Mouse (Mus musculus): ENCODE data around the gene Eef1akmt2. TPM values are rescaled to one million over a fixed set of nuclear protein-coding genes. Genes with fewer than 3 reads are reported as not detected.
A peak's percentile ranks its signal among the peaks of the same experiment; 100 is the strongest.

The Eef1akmt2 gene
- total RNA-seq, 2 experiments from 2014 or later, result 9.7 to 12.1 TPM

DNA sequence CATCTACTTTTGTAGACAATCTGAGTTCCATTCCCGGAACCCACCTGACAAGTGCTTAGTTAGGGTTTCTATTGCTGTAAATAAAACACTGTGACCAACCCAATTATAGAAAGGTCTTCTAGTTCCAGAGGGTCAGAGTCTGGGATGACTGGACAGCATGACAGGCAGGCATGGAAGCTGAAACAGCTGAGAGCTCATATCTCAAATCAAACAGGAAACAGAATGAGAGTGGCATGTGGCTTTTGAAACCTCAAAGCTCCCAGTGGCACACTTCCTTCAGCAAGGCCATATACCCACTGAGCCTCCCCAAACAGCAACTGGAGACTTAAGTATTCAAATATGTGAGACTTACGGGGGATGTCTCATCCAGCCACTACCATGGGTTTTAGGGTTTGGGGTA, 20.6 kb upstream of the Eef1akmt2 start:
- no peak for DNase-seq

DNA sequence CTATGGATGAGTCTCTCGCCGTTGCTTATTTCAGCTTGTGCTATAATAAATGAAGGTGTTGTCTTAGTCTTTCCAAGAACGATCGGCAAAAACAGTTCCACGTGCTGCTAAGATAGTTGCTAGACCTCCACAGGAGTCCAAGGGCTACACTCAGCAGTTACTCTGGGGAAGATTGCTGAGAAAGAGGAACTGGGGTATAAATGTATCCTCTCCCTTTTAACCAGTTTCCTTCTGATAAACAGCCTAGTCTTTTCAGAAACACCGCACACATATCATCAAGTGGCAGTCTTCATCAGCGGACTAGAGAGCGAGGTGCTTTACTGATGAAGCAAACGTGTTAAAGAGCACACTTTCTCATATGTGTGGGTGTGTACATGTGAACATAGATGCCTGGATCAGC, 13.8 kb upstream of the Eef1akmt2 start:
- no peak for DNase-seq

GRCm38 (mm10) chr7:132859042-132859958, 6.8 kb upstream of the Eef1akmt2 start, which contains the start of gene Abraxas2:
Gene Abraxas2, plus strand, starts transcription at chr7:132859225.
- peak; percentile 84 for DNase-seq

- no peak for DNase-seq
These were observed 5.7 kb upstream of the Eef1akmt2 start for GRCm38 (mm10) chr7:132858043-132858608.

GRCm38 (mm10) chr7:132856083-132856482, 3.6 kb upstream of the Eef1akmt2 start:
- DNase-seq, result no peak

- no peak for DNase-seq
These were observed 1.5 kb upstream of the Eef1akmt2 start for GRCm38 (mm10) chr7:132853946-132854345.

DNA sequence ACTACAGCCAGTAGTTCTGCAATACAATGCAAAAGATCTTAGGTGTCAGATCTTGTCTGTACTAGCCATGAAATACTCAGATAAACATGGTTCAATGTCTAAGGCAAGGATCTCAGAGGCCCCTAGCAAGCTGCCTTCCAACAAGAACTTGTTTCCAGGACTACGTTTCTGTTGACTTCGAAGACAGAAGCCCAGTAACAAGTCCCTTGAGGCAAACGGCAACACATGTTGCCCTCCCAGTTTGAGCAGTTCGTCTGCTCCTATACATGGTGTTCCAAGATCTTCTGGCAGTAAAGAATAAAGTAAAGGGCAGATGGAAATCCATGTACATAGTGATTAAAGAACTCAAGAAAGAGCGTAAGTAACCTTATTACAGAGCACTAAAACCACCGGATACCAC, 888 bp upstream of the Eef1akmt2 start:
- no peak for DNase-seq

DNA sequence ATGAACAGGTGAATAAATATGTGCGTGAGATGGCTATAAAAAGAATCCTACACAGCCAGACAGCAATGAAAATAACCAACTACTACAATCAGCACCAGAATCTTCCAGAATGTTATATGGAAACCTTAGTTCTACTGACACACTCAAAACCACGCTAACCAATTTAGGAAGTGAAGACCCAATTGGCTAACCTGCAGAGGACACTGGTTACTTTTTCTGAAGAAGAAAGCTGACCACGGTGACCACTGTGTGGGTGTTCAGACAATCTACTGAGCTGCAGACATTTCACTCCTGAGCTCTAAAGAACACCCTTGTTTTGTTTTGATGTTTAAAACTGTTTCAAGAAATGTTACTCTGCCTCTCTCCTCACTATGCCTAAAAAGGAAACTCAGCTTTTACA, 9.3 kb downstream of the Eef1akmt2 start:
- DNase-seq, result no peak

DNA sequence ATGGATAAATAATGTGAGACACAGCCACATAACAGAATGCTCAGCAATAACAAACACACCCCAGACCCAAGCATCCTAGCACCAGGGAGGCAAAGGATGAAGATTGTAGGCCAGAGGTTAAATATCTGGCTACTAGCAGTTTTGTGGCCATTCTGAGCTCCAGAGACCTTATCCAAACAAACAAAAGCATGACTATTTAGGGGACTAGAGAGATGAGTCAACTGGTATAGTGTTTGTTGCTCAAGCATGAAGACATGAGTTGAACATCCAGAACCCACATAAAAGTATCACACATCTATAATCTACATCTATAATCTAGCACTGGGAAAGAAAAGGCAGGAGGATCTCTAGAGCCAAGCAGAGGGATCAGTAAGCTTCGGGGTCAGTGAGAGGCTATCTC, 10.0 kb downstream of the Eef1akmt2 start:
- no peak for DNase-seq

DNA sequence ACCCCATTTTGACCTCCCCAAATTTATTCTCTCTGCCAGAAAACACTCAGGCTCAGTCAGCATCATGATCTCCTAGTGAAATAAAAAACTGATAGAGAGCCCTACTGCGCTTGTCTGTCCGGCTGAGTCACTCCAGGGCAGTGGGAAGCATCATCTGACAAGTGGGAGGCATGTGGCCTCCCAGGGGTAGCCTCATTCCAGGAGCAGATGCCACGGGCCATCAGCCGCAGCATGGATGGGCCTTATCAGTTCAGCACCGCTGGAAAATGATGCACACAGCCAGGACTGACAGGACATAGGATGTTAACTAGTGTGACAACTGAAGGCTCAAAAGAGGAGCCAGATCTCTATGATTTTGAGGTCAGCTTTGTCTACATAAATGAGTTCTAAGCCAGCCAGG, 11.2 kb downstream of the Eef1akmt2 start:
- DNase-seq, result no peak

GRCm38 (mm10) chr7:132830955-132831354, 21.5 kb downstream of the Eef1akmt2 start:
- no peak for DNase-seq

DNA sequence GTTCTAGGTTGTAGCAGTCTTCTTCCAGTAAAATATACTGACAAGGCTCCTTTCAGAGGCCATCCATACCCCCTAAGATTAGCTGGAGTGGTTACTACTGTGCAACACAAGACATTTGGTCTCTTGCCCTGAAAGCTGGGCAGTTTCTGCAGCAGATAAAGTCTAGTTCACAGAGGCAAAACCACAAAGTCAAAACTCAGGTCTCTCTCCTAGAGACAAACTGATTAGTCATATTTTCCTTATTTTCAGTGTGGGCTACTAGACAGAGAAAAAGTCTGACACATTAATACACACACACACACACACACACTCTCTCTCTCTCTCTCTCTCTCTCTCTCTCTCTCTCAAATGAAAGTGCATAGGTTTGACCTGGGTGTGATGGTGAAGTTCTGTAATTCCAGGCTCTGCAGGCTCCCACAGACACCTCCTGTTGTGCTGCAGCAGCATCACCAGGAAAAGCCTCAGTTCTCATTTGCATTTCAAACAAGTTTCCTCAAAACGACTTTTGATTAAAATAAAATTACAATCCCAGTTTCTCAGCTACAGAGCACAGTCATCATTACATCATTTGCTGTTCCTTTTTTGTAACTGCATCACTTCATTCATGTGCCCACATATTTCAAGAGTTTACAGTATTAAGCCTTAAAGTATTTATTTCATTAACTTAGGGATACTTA, 28.0 kb downstream of the Eef1akmt2 start:
- DNase-seq, result no peak

DNA sequence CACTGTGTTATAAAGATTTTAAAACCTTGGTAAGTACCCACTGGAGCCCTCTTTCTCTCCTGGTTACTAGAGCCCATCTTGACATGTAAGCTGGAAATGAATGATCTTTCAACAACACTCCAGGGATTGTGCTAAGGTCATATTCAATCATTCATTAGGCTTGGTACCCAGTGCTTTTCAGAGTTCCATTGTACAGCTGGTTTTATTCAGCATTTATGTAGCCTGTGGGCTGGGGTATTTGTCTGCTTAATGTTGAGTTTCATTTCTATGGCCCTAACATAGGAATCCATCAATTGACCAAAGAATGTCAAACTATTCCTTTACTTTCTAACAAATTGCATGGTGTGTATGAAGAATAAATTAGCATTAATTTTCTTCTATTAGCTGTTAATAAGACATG, 28.6 kb downstream of the Eef1akmt2 start:
- DNase-seq, result no peak

- DNase-seq, result no peak
These were observed 31.8 kb downstream of the Eef1akmt2 start for GRCm38 (mm10) chr7:132820692-132821091.

- no peak for DNase-seq
These were observed 35.4 kb downstream of the Eef1akmt2 start for GRCm38 (mm10) chr7:132817056-132817455.

GRCm38 (mm10) chr7:132816528-132816927, 35.9 kb downstream of the Eef1akmt2 start:
- DNase-seq, result no peak

- no peak for DNase-seq
These were observed 37.4 kb downstream of the Eef1akmt2 start for GRCm38 (mm10) chr7:132815081-132815480.

DNA sequence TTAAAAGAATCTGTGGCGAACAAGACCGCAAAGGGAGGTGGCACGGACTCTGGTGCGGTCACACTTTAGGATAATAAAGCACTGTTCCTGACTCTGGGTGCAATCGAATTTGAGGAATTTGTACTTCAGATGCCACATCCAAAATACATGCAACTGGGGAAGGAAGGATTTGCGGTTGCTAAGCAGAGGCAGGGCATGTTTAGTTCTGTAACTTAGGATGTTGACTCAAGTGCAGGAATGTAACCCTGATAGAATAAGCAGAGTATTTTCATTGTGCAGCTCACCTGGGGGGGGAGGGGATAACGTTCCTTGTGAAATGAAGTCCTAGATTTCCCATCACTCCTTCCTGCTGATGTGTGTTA, 38.4 kb downstream of the Eef1akmt2 start:
- no peak for DNase-seq

DNA sequence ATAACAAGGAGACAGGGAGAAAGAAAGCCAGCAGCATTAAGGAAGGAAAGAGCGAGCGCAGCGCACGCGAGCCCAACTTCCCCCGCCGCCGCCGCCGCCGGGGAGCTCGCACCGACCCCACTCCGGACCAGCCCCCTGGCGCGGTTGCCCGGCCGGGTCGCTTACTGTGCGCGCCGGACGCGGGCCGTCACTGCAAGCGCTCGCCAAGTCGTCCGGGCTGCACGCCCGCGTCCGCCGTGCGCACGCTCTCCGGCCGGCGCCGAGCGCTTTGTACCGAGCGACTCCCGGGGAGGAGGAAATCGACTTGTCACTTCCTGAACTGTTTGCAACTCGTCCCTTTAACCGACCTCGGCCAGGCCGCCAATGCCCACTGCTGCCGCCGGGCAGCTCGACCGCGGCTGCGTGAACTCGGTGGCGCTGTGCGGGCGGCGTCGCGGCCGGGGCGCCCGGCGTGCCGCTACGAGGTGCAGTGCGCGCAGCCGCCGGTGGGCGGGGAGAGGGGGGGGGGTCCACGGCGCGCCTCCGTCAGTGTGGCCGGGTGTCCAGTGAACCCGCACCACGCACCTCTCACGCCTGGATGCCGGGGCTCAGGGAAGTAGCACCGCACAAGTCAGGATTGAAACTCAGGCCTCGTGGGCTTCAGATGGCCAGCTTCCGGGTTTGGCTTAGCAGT, 38.9 kb downstream of the Eef1akmt2 start, which contains the start of gene Fam53b:
TSS of gene Fam53b (minus strand) at position 471 of the 673 bp plus-strand sequence.
- DNase-seq, result peak; percentile 77

DNA sequence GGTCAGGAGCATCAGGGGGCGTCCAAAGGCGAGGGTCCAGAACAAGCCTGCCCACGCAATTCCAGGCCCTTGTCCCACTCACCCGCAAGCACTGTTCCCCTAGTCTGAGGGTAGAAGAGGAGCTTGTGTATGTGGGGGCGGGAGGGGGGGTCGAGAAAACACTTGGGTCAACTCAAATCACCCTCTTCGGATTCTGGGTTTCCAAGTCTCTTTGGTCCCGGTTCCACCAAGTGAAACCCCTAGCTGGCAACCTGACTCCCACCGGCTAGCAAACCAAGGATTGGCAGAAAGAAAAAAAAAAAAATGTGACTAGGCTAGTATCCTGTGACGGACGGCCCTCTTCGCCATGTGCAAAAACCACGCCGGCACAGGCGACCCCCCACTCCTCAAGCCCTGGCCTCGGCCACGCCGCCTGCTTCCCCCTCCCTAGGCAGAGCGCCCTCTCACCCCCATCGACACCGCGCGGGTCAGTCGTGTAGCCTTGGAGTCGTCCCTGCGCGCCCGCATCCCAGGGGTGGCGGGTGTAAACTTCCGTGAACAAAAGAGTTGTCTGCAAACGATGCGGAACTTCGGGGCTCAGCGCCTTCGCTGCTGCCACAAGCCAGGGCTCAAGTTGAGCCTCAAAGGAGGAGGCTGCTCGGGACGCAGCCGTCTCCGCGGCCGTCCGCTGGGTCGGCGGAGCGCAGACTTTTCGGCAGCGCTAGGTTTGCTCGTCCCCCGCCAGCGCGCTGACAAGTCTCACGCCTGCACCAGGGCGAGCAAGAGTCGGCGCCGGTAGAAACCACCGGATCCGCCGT, 39.7 kb downstream of the Eef1akmt2 start:
- DNase-seq, result peak; percentile 62
